In genomic region chr3:108424944-108425623, GRCm38 (mm10) we compare ENCODE assay signal across 13 mouse cellular contexts. TPM values are rescaled to one million over a fixed set of nuclear protein-coding genes. Genes with fewer than 3 reads are reported as not detected.
DNase-seq lines count a peak whose midpoint lies in the region; ATAC-seq and TF ChIP-seq lines count a peak whose summit lies in the region.
"Had no signal": no experiment of that assay in that cellular context is flagged by ENCODE, and none has a peak within 500 bp of the region (broad histone marks: within the 10 kb centered on the region; RNA-seq: fewer than 3 reads in every experiment).

No protein-coding gene starts in this region.

- H3K9me3 ChIP-seq in heart, embryonic 12.5 days (replicated peaks) = no peaks in the 10 kb centered on the region
- no peaks in the 10 kb centered on the region for H3K9me3 ChIP-seq in forebrain, embryonic 13.5 days (replicated peaks)
- H3K9me3 ChIP-seq in midbrain, embryonic 11.5 days (ENCODE audit: control insufficient read depth, low read length) = no peaks in the 10 kb centered on the region
- no peaks in the 10 kb centered on the region for H3K9me3 ChIP-seq in stomach, postnatal 0 days (ENCODE audit: control insufficient read depth, low read length)
- H3K9me3 ChIP-seq in intestine, embryonic 16.5 days (ENCODE audit: control insufficient read depth, low read length) = no peaks in the 10 kb centered on the region
- H3K9me3 ChIP-seq: heart, embryonic 10.5 days; lung, embryonic 15.5 days had no signal

- no peak overlapping the region for H3K9ac ChIP-seq in heart, embryonic 12.5 days
- peak overlapping the region; percentile 50; the same call in 1 of the 2 replicates for H3K9ac ChIP-seq in forebrain, embryonic 13.5 days
- peak overlapping the region; percentile 40 for H3K9ac ChIP-seq in midbrain, embryonic 11.5 days (ENCODE audit: low read length)
- no peak overlapping the region for H3K9ac ChIP-seq in stomach, postnatal 0 days (ENCODE audit: low read length)
- H3K9ac ChIP-seq in intestine, embryonic 16.5 days (ENCODE audit: low read depth, low read length) = no peak overlapping the region
- H3K9ac ChIP-seq: lung, embryonic 15.5 days had no signal

- H3K4me2 ChIP-seq in heart, embryonic 12.5 days = no peak overlapping the region
- H3K4me2 ChIP-seq in forebrain, embryonic 13.5 days = no peak overlapping the region
- H3K4me2 ChIP-seq in midbrain, embryonic 11.5 days = no peak overlapping the region
- H3K4me2 ChIP-seq in stomach, postnatal 0 days (replicated peaks; ENCODE audit: low read depth) = no peak overlapping the region
- no peak overlapping the region for H3K4me2 ChIP-seq in intestine, embryonic 16.5 days (ENCODE audit: low read depth, low read length)
- H3K4me2 ChIP-seq: lung, embryonic 15.5 days had no signal

- WGBS in heart, embryonic 12.5 days = 85% methylated on average over 7 of the region's 7 CpGs
- WGBS in forebrain, embryonic 13.5 days = 47% methylated on average over 7 of the region's 7 CpGs
- 46% methylated on average over 7 of the region's 7 CpGs for WGBS in midbrain, embryonic 11.5 days
- 75% methylated on average over 7 of the region's 7 CpGs for WGBS in stomach, postnatal 0 days
- 77% methylated on average over 7 of the region's 7 CpGs for WGBS in intestine, embryonic 16.5 days

- TF ChIP-seq CTCF in stomach, postnatal 0 days (IDR thresholded peaks at IDR 0.05; ENCODE audit: low read depth) = no peak

- no peak overlapping the region for H3K27ac ChIP-seq in heart, embryonic 12.5 days (ENCODE audit: poor library complexity, severe bottlenecking)
- H3K27ac ChIP-seq in forebrain, embryonic 13.5 days = peak overlapping the region; percentile 77
- peak overlapping the region; percentile 82 for H3K27ac ChIP-seq in midbrain, embryonic 11.5 days (ENCODE audit: low read depth, low read length)
- H3K27ac ChIP-seq in stomach, postnatal 0 days (replicated peaks) = peak overlapping the region; percentile 69
- H3K27ac ChIP-seq in intestine, embryonic 16.5 days (ENCODE audit: low read length) = no peak overlapping the region
- H3K27ac ChIP-seq: lung, embryonic 15.5 days had no signal

- no peak overlapping the region for H3K4me3 ChIP-seq in heart, embryonic 12.5 days
- H3K4me3 ChIP-seq in forebrain, embryonic 13.5 days = no peak overlapping the region
- H3K4me3 ChIP-seq in midbrain, embryonic 11.5 days (ENCODE audit: low read depth, low read length) = no peak overlapping the region
- no peak overlapping the region for H3K4me3 ChIP-seq in stomach, postnatal 0 days (ENCODE audit: low read depth, low read length)
- H3K4me3 ChIP-seq in intestine, embryonic 16.5 days (ENCODE audit: low read length) = no peak overlapping the region
- H3K4me3 ChIP-seq: heart, embryonic 10.5 days; lung, embryonic 15.5 days had no signal

- TF ChIP-seq EP300 in stomach, postnatal 0 days (optimal IDR thresholded peaks at IDR 0.05) = no peak

- no peaks in the 10 kb centered on the region for H3K27me3 ChIP-seq in heart, embryonic 12.5 days (replicated peaks)
- no peaks in the 10 kb centered on the region for H3K27me3 ChIP-seq in forebrain, embryonic 13.5 days
- no peaks in the 10 kb centered on the region for H3K27me3 ChIP-seq in midbrain, embryonic 11.5 days (ENCODE audit: control insufficient read depth, insufficient read depth, low read length)
- H3K27me3 ChIP-seq in stomach, postnatal 0 days (ENCODE audit: control insufficient read depth, insufficient read depth, low read length) = no peaks in the 10 kb centered on the region
- no peaks in the 10 kb centered on the region for H3K27me3 ChIP-seq in intestine, embryonic 16.5 days (replicated peaks; ENCODE audit: control insufficient read depth, insufficient read depth, low read length)
- H3K27me3 ChIP-seq: lung, embryonic 15.5 days had no signal

- peak; percentile 72 for DNase-seq in heart, adult 11 months
- no peak for DNase-seq in midbrain, embryonic 11.5 days (ENCODE audit: low spot score, missing footprints)
- DNase-seq in stomach, postnatal 0 days (ENCODE audit: low spot score) = no peak
- DNase-seq in urinary bladder, postnatal 25 days (ENCODE audit: low spot score) = no peak
- DNase-seq in gastrocnemius, adult 8-10 months (ENCODE audit: low spot score in 2 of 2) = no peak
- DNase-seq: right cerebral cortex, postnatal 4 days had no signal

- no peak for ATAC-seq in heart, embryonic 12.5 days (ENCODE audit: insufficient number of reproducible peaks, low FRiP score)
- no peak for ATAC-seq in forebrain, embryonic 13.5 days
- peak; percentile 49 for ATAC-seq in midbrain, embryonic 11.5 days (ENCODE audit: low FRiP score)
- no peak for ATAC-seq in stomach, postnatal 0 days (ENCODE audit: low FRiP score, low TSS enrichment)
- no peak for ATAC-seq in intestine, embryonic 16.5 days
- ATAC-seq: inflammation-experienced regulatory T-cells, adult 6 months had no signal

- peaks cover 12% of the 10 kb centered on the region for H3K4me1 ChIP-seq in heart, embryonic 12.5 days (replicated peaks)
- H3K4me1 ChIP-seq in forebrain, embryonic 13.5 days = peaks cover 42% of the 10 kb centered on the region
- peaks cover 38% of the 10 kb centered on the region for H3K4me1 ChIP-seq in midbrain, embryonic 11.5 days (ENCODE audit: control insufficient read depth, insufficient read depth, low read length)
- 0 out of 2 replicates have a peak, but pooled peaks cover 3% of the 10 kb centered on the region for H3K4me1 ChIP-seq in stomach, postnatal 0 days (replicated peaks; ENCODE audit: control insufficient read depth, insufficient read depth)
- peaks cover 7% of the 10 kb centered on the region for H3K4me1 ChIP-seq in intestine, embryonic 16.5 days (ENCODE audit: control insufficient read depth, insufficient read depth, low read length)

- peaks cover 52% of the 10 kb centered on the region for H3K36me3 ChIP-seq in heart, embryonic 12.5 days
- peaks cover 51% of the 10 kb centered on the region for H3K36me3 ChIP-seq in forebrain, embryonic 13.5 days (ENCODE audit: poor library complexity, severe bottlenecking)
- H3K36me3 ChIP-seq in midbrain, embryonic 11.5 days (ENCODE audit: control insufficient read depth, insufficient read depth, low read length) = peaks cover 24% of the 10 kb centered on the region
- H3K36me3 ChIP-seq in stomach, postnatal 0 days (ENCODE audit: control insufficient read depth, insufficient read depth, low read length) = peaks cover 26% of the 10 kb centered on the region
- H3K36me3 ChIP-seq in intestine, embryonic 16.5 days (ENCODE audit: control insufficient read depth, insufficient read depth, low read length) = peaks cover 23% of the 10 kb centered on the region

RNA-seq across cellular contexts. Expression of gene Celsr2, which starts 9.7 kb away (rescaled TPM):
- polyA plus RNA-seq in heart, embryonic 12.5 days (2016; fragmentation: Nextera tagmentation; extraction: Ambion mirVana) = 2.3 and 3.6 TPM in 2 replicates
- 45.3 and 56.9 TPM in 2 replicates for polyA plus RNA-seq in forebrain, embryonic 13.5 days (2015; fragmentation: Nextera tagmentation; extraction: Ambion mirVana)
- 61.9 and 65.2 TPM in 2 replicates for polyA plus RNA-seq in midbrain, embryonic 11.5 days (2014; fragmentation: Nextera tagmentation; extraction: Ambion mirVana)
- 7.5 and 9.7 TPM in 2 replicates for polyA plus RNA-seq in stomach, postnatal 0 days (2015; fragmentation: Nextera tagmentation; extraction: Ambion mirVana)
- polyA plus RNA-seq in intestine, embryonic 16.5 days (2015; fragmentation: Nextera tagmentation; extraction: Ambion mirVana) = 2.6 and 3.0 TPM in 2 replicates
- 10 to 100 TPM in 2 of 4 experiments, 1 to 10 TPM in 2; 8.9 to 12.5 (median 9.6) TPM for total RNA-seq in gastrocnemius, adult 8-10 months (2022)
- polyA plus RNA-seq: C2C12 had no signal

RNA-seq across cellular contexts. Expression of gene Sars, which starts 19.9 kb away (rescaled TPM):
- polyA plus RNA-seq in heart, embryonic 12.5 days (2016; fragmentation: Nextera tagmentation; extraction: Ambion mirVana) = 95.8 and 98.1 TPM in 2 replicates
- polyA plus RNA-seq in forebrain, embryonic 13.5 days (2015; fragmentation: Nextera tagmentation; extraction: Ambion mirVana) = 196 and 205 TPM in 2 replicates
- 196 and 213 TPM in 2 replicates for polyA plus RNA-seq in midbrain, embryonic 11.5 days (2014; fragmentation: Nextera tagmentation; extraction: Ambion mirVana)
- polyA plus RNA-seq in stomach, postnatal 0 days (2015; fragmentation: Nextera tagmentation; extraction: Ambion mirVana) = 99.5 and 102 TPM in 2 replicates
- polyA plus RNA-seq in intestine, embryonic 16.5 days (2015; fragmentation: Nextera tagmentation; extraction: Ambion mirVana) = 166 and 168 TPM in 2 replicates
- total RNA-seq in gastrocnemius, adult 8-10 months (2022) = 100 to 1,000 TPM; 106 to 124 (median 111) TPM

RNA-seq across cellular contexts. Expression of gene Psrc1, which starts 41.4 kb away (rescaled TPM):
- 26.4 and 27.3 TPM in 2 replicates for polyA plus RNA-seq in heart, embryonic 12.5 days (2016; fragmentation: Nextera tagmentation; extraction: Ambion mirVana)
- polyA plus RNA-seq in forebrain, embryonic 13.5 days (2015; fragmentation: Nextera tagmentation; extraction: Ambion mirVana) = 68.6 and 68.9 TPM in 2 replicates
- 59.3 and 68.1 TPM in 2 replicates for polyA plus RNA-seq in midbrain, embryonic 11.5 days (2014; fragmentation: Nextera tagmentation; extraction: Ambion mirVana)
- polyA plus RNA-seq in stomach, postnatal 0 days (2015; fragmentation: Nextera tagmentation; extraction: Ambion mirVana) = 7.7 and 8.3 TPM in 2 replicates
- polyA plus RNA-seq in intestine, embryonic 16.5 days (2015; fragmentation: Nextera tagmentation; extraction: Ambion mirVana) = 22.1 and 26.1 TPM in 2 replicates
- not detected for total RNA-seq in gastrocnemius, adult 8-10 months (2022)

Comparison
In these comparisons a context has a peak if more than half of its experiments do, and no peak if none do; other contexts are left out.
1. H3K27ac ChIP-seq: peak in forebrain, embryonic 13.5 days (single experiment), midbrain, embryonic 11.5 days (single experiment) and stomach, postnatal 0 days (single experiment); none in heart, embryonic 12.5 days (single experiment) and intestine, embryonic 16.5 days (single experiment).
2. H3K9ac ChIP-seq: peak in forebrain, embryonic 13.5 days (single experiment) and midbrain, embryonic 11.5 days (single experiment); none in heart, embryonic 12.5 days (single experiment), stomach, postnatal 0 days (single experiment) and intestine, embryonic 16.5 days (single experiment).